Mouse (Mus musculus) kidney, embryonic 14.5 days (tissue): ENCODE data around the gene Olfr750. TPM values are rescaled to one million over a fixed set of nuclear protein-coding genes. Genes with fewer than 3 reads are reported as not detected.

ENCODE experiments used
- ATAC-seq: fragments of 200-750 bp; cut with Nextera tagmentation; 2 replicates; pipeline ENCODE4 v1.8.0; 2017; ENCODE audit warnings: moderate number of reproducible peaks, mild to moderate bottlenecking, moderate TSS enrichment, moderate library complexity; ENCODE audit not compliant: low FRiP score, low TSS enrichment
- H3K27ac ChIP-seq: fragments of 300-500 bp; sonication (generic); 2 replicates; pipeline ENCODE4 v1.5.1; 2014; ENCODE audit warnings: low read depth, mild to moderate bottlenecking, low read length, moderate library complexity, mixed read lengths
- H3K27me3 ChIP-seq: fragments of 300-500 bp; sonication (generic); 2 replicates; pipeline ENCODE4 v1.6.1; 2014; ENCODE audit warnings: mild to moderate bottlenecking, low read length; ENCODE audit not compliant: control insufficient read depth, insufficient read depth
- H3K36me3 ChIP-seq: fragments of 300-500 bp; sonication (generic); 2 replicates; pipeline ENCODE4 v1.6.1; 2014; ENCODE audit warnings: low read length, mixed read lengths; ENCODE audit not compliant: control insufficient read depth, insufficient read depth
- H3K4me1 ChIP-seq: fragments of 300-500 bp; sonication (generic); 2 replicates; pipeline ENCODE4 v1.6.1; 2014; ENCODE audit warnings: low read length, mixed read lengths; ENCODE audit not compliant: control insufficient read depth, insufficient read depth
- H3K4me2 ChIP-seq: fragments of 300-500 bp; sonication (generic); replicated peaks from 2 replicates; pipeline ENCODE4 v1.6.1; 2014; ENCODE audit warnings: low read depth, mild to moderate bottlenecking, low read length
- H3K4me3 ChIP-seq: fragments of 300-500 bp; sonication (generic); 2 replicates; pipeline ENCODE4 v1.5.1; 2014; ENCODE audit warnings: mild to moderate bottlenecking, low read length
- H3K9ac ChIP-seq: fragments of 300-500 bp; sonication (generic); 2 replicates; pipeline ENCODE4 v1.6.1; 2014; ENCODE audit warnings: low read depth, mild to moderate bottlenecking, low read length, moderate library complexity
- H3K9me3 ChIP-seq: fragments of 300-500 bp; sonication (generic); 2 replicates; pipeline ENCODE4 v1.6.1; 2016; ENCODE audit warnings: low read length; ENCODE audit not compliant: control insufficient read depth
- WGBS: fragments of 180-500 bp; shearing (Covaris S2); extraction: QIAGEN DNeasy Blood & Tissue Kit; methylation state at CpG from one replicate; pipeline ENCODE4 v1.1.7; 2014; 5-methylcytosine and 5-hydroxymethylcytosine counted together
- polyA plus RNA-seq: library from polyadenylated mRNA; unstranded; fragments of >200 nt; fragmentation: Nextera tagmentation; extraction: Ambion mirVana; gene quantifications from 2 replicates; pipeline ENCODE4 v1.2.1, GENCODE M21; 2014

The Olfr750 gene
- polyA plus RNA-seq, 1 experiment from 2014 or later, result not detected

GRCm38 (mm10) chr14:51082599-51083581 lies 8.7 kb upstream of the Olfr750 start:
- Histone ChIP-seq H3K27ac (no peak overlapping the region), H3K9ac (peak overlapping the region; percentile 40)
- ATAC-seq, result peak; percentile 67

GRCm38 (mm10) chr14:51081035-51081434 lies 6.8 kb upstream of the Olfr750 start:
- 83% methylated on average over 2 of the region's 2 CpGs for WGBS
- Histone ChIP-seq H3K9me3 (no peaks in the 10 kb centered on the region), H3K36me3 (no peaks in the 10 kb centered on the region), H3K9ac (no peak overlapping the region), H3K4me2 (no peak overlapping the region), H3K4me3 (no peak overlapping the region), H3K27me3 (peaks cover 6% of the 10 kb centered on the region; the same call in 1 of the 2 replicates), H3K27ac (no peak overlapping the region), H3K4me1 (no peaks in the 10 kb centered on the region)
- no peak for ATAC-seq

More at GRCm38 (mm10) chr14:51082599-51083581, 8.7 kb upstream of the Olfr750 start:
- Histone ChIP-seq H3K9me3 (no peaks in the 10 kb centered on the region), H3K27me3 (peaks cover 6% of the 10 kb centered on the region; the same call in 1 of the 2 replicates), H3K4me2 (peak overlapping the region; percentile 65), H3K36me3 (no peaks in the 10 kb centered on the region), H3K4me1 (0 out of 2 replicates have a peak, but pooled peaks cover 3% of the 10 kb centered on the region), H3K4me3 (peak overlapping the region; percentile 50)
- WGBS, result 3% methylated on average over 40 of the region's 40 CpGs

- Histone ChIP-seq H3K27me3 (peaks cover 6% of the 10 kb centered on the region; the same call in 1 of the 2 replicates), H3K4me1 (no peaks in the 10 kb centered on the region), H3K9me3 (no peaks in the 10 kb centered on the region), H3K4me3 (no peak overlapping the region), H3K4me2 (no peak overlapping the region), H3K9ac (no peak overlapping the region), H3K36me3 (no peaks in the 10 kb centered on the region), H3K27ac (no peak overlapping the region)
- no peak for ATAC-seq
- WGBS, result 85% methylated on average over 1 of the region's 1 CpGs
These were observed 4.9 kb upstream of the Olfr750 start for GRCm38 (mm10) chr14:51079180-51079579.

GRCm38 (mm10) chr14:51069617-51070016 lies 4.6 kb downstream of the Olfr750 start:
- no peak overlapping the region for H3K4me3 ChIP-seq
- H3K4me1 ChIP-seq, result no peaks in the 10 kb centered on the region
- 94% methylated on average over 2 of the region's 2 CpGs for WGBS
- H3K9ac ChIP-seq, result no peak overlapping the region
- H3K27me3 ChIP-seq, result no peaks in the 10 kb centered on the region
- no peaks in the 10 kb centered on the region for H3K36me3 ChIP-seq
- no peak overlapping the region for H3K4me2 ChIP-seq
- no peak for ATAC-seq
- H3K27ac ChIP-seq, result no peak overlapping the region
- H3K9me3 ChIP-seq, result no peaks in the 10 kb centered on the region

- Histone ChIP-seq H3K9ac (no peak overlapping the region), H3K9me3 (no peaks in the 10 kb centered on the region), H3K36me3 (no peaks in the 10 kb centered on the region), H3K4me1 (no peaks in the 10 kb centered on the region), H3K4me2 (no peak overlapping the region), H3K27me3 (no peaks in the 10 kb centered on the region), H3K27ac (no peak overlapping the region), H3K4me3 (no peak overlapping the region)
- WGBS, result 49% methylated on average over 5 of the region's 5 CpGs
- no peak for ATAC-seq
These were observed 5.3 kb downstream of the Olfr750 start for GRCm38 (mm10) chr14:51068956-51069355.

GRCm38 (mm10) chr14:51060761-51061160 lies 13.5 kb downstream of the Olfr750 start:
- no peak overlapping the region for H3K4me3 ChIP-seq
- ATAC-seq, result no peak
- H3K27ac ChIP-seq, result no peak overlapping the region
- no peaks in the 10 kb centered on the region for H3K9me3 ChIP-seq
- H3K4me1 ChIP-seq, result peaks cover 3% of the 10 kb centered on the region; the same call in 1 of the 2 replicates
- no peaks in the 10 kb centered on the region for H3K27me3 ChIP-seq
- no peak overlapping the region for H3K9ac ChIP-seq
- H3K36me3 ChIP-seq, result no peaks in the 10 kb centered on the region
- H3K4me2 ChIP-seq, result no peak overlapping the region
- 91% methylated on average over 5 of the region's 5 CpGs for WGBS

GRCm38 (mm10) chr14:51057401-51057831 lies 16.8 kb downstream of the Olfr750 start, which contains the start of gene Rnase12:
Rnase12 (minus strand) TSS chr14:51057661.
- Histone ChIP-seq H3K9ac (no peak within 1 kb of the TSS), H3K27ac (peak within 1 kb of the TSS; percentile 42; the same call in 1 of the 2 replicates), H3K4me2 (peak within 1 kb of the TSS; percentile 22), H3K4me3 (no peak within 1 kb of the TSS), H3K4me1 (peaks cover 3% of the 10 kb centered on the region; the same call in 1 of the 2 replicates), H3K9me3 (no peaks in the 10 kb centered on the region), H3K36me3 (no peaks in the 10 kb centered on the region), H3K27me3 (no peaks in the 10 kb centered on the region)
- ATAC-seq, result peak; percentile 55; the same call in 1 of the 2 replicates
- WGBS, result 43% methylated on average over 9 of the region's 9 CpGs

GRCm38 (mm10) chr14:51054243-51055237 lies 19.7 kb downstream of the Olfr750 start:
- H3K9ac ChIP-seq, result no peak overlapping the region
- H3K4me1 ChIP-seq, result peaks cover 3% of the 10 kb centered on the region; the same call in 1 of the 2 replicates
- no peaks in the 10 kb centered on the region for H3K27me3 ChIP-seq
- ATAC-seq, result peak; percentile 29; the same call in 1 of the 2 replicates
- no peak overlapping the region for H3K4me2 ChIP-seq
- no peaks in the 10 kb centered on the region for H3K36me3 ChIP-seq
- peak overlapping the region; percentile 0; the same call in 1 of the 2 replicates for H3K27ac ChIP-seq
- no peaks in the 10 kb centered on the region for H3K9me3 ChIP-seq
- WGBS, result 57% methylated on average over 13 of the region's 13 CpGs
- no peak overlapping the region for H3K4me3 ChIP-seq
